Mouse (Mus musculus) embryo, embryonic 11 days (tissue): ENCODE results near the gene Mrps15.

ENCODE experiments used
- DNase-seq: peaks from one replicate; pipeline ENCODE4 v3.0.0-alpha.2; 2015

Mrps15 gene

DNA sequence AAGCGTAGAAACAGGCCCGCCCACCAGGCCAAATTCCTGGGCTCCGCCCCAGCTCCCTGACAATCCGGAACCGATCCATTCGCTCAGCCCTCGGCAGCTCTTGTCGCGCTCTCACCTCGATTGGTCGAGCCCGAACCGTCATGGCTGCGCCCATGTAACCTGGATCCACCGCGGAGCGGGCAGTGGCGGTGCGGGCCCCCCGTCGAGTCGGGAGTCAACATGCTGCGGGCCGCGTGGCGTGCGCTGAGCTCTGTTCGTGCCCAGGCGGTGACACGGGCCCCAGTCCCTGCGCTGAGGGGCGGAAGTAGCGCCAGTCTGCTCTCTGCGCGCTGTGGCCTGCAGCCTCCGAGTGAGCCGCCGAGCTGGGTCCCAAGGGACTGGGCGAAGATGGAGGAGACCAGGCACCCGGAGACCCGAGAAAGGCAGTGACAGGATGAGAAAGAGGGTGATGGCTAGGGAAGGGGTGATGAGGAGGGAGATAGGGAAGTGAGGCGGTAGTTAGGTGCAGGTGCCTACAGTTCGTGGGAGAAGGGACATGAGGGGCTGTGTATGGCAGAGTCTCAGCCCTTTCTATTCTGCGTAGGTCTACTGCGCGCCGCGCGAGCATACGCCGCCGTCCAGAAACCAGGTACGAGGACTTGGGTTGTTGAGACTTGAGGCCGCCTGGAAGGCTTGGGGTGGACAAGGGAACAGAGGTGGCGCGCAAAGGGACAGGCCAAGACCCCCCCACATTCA is at the start of gene Mrps15:
Mrps15 (plus strand) TSS at position 75 of the 735 bp plus-strand sequence.
- DNase-seq: peak; percentile 96

- DNase-seq: no peak
Measured at GRCm38 (mm10) chr4:125997826-125998225, 48.9 kb upstream of the Mrps15 start.

DNA sequence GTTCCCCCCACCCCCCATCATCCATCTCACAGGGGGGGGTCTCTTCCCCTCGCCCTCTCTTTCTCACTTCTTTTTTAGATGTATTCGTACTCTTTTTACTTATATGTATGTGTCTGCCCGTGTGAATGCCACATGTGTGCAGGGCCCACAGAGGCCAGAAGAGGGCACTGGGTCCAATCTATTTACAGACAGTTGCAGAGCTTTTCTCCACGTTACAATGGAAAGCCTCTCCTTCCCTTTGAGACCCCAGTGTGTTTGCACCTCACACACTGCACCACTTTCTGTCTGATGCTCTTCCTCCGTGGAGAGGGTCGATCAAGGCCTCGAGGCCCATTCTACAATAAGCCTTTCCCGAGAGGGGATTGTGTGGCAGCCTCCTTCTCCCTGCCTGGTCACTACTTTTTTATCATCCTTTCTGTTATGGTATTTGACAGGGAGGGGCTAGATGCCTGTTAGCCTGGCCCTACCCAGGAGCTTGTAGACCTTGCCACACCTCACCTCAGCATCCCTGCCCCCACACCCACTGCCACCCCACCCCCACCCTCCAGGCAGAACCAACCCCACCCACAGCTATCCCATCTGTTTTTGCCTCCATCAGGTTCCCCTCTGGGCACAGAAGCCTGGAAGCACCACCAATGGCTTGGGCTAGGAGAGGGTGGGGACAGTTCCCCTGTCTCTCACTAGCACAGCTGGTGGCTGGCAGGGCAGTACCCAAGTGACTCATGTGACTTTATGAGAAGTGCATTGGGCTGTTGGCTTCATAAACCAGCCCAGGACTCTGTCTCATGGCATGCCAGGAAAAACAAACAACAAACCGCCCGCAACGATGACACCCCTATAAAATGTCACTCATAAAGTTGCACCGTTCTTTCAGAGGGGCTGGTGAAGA is 45.2 kb upstream of the Mrps15 start:
- no peak for DNase-seq

DNA sequence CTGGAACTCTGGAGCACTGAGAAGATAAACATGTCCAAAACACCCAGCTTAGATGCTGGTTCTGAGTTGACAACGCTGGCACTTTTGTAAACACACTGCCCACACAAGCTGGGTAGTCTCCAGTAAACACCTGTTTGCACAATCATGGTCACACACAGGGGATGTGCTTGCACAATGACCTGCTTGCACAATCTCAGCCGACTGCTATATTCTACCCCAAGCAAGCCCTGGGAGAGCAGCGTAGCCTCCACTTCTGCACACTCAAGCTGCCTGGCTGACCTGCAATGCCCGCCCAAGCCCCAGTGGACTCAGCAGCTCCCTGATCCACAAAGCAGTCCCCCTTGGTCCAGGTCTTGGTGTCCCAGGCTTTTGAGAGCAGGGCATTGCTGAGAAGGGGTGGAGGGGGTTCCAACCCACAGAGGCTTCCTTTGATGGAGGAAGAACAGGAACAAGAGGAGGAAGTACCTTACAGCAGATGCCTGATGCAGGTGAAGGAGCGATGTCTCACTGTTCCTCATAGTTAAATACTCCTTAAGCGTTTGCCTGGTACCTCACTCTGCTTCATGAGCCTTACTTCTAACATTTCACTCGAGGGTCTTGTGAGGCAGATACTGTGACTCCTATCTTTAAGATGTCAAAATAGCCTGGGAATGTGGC is 28.9 kb upstream of the Mrps15 start:
- no peak for DNase-seq

GRCm38 (mm10) chr4:126018966-126019538 is 27.7 kb upstream of the Mrps15 start:
- DNase-seq: no peak

DNA sequence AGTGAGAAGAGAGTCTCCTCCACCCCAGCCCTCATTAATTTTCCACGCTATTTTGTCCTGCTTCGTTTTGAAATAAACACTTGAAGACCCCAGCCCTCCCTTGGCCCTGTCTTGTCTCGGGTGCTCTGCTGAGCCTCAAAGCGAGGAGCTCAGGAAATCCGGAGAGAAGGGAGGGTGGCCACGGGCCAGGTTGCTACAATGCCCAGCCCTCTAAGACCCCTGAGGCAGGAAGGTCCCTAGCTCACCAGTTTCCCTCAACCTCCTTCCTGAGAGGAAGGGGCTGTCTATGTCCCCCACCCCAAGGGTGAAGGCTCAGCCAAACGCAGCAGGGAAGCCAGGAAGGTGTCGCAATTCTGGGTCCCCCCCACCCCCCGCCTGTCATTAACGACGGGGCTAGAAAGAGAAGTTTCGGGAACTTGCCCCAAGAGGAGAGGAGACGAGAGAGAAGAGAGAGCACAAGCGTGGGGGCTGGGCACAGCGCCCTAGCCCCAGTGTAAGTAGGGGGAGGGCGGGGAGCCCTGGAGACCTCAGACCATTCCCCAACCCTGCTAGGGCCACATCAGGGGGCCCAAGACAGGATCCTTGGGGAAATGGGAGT is 22.3 kb upstream of the Mrps15 start, which contains the start of gene Csf3r:
Csf3r (plus strand) TSS at position 248 of the 598 bp plus-strand sequence.
- no peak for DNase-seq

GRCm38 (mm10) chr4:126025801-126026200 is 20.9 kb upstream of the Mrps15 start:
- DNase-seq: no peak

DNA sequence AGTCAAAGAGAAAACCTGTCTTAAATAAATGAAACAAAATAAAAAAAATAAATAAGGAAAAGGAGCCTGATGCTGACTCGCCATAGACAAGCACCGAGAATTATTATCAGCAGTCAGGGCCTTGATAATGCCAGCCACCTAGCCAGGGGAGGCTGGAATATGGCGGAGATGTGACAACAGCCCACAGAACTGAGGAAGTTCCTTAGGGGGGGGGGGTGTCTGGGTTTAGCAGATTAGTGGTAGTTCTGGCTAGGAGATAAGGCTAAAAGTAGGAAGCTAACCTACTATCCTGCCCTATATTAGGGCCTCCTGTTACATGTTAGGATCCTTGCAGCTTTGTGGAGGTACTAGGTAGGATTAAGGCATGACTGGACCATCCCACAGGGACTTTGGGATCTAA is 18.7 kb upstream of the Mrps15 start:
- no peak for DNase-seq

- DNase-seq: no peak
Measured at GRCm38 (mm10) chr4:126029042-126029441, 17.7 kb upstream of the Mrps15 start.

- no peak for DNase-seq
Measured at GRCm38 (mm10) chr4:126030705-126031104, 16.0 kb upstream of the Mrps15 start.

DNA sequence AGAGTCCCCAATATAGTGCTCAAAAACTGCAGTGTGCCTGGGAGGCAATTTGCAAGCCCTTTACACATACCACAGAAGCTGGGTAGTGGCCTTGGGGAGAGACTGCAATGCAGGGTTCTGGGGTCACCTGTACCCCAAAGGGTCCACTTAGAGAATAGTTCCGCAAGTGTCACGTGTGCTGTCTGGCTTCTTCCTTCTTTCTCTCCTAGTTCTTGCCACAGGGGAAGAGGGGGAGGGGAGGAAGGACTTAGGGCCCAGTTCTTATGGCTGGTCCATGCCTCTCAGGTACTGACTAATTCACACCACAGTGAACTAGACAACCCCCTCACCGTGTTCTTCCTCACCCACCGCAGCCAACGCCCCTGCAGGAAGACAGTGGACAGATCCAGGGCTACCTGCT is 11.3 kb upstream of the Mrps15 start:
- DNase-seq: no peak

DNA sequence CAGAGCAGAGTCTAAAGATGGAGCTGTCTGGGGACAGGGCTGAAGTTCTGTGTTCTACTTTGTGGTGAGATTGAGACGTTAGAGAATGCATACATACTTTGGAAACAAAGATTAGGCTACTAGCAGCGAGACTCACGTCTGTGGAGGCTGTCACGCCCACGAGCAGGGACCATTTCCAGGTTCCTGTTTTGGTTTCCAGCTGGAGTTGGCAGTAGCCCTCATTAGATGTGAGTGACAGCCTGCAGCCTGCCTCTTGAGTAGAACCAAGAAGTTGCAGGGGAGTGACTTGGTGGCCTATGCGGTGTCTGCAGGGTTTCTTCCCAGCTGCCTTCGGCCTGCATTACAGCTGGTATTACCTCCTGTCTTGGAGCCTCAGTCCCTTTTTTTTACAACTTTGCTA is 4.9 kb downstream of the Mrps15 start:
- no peak for DNase-seq

DNA sequence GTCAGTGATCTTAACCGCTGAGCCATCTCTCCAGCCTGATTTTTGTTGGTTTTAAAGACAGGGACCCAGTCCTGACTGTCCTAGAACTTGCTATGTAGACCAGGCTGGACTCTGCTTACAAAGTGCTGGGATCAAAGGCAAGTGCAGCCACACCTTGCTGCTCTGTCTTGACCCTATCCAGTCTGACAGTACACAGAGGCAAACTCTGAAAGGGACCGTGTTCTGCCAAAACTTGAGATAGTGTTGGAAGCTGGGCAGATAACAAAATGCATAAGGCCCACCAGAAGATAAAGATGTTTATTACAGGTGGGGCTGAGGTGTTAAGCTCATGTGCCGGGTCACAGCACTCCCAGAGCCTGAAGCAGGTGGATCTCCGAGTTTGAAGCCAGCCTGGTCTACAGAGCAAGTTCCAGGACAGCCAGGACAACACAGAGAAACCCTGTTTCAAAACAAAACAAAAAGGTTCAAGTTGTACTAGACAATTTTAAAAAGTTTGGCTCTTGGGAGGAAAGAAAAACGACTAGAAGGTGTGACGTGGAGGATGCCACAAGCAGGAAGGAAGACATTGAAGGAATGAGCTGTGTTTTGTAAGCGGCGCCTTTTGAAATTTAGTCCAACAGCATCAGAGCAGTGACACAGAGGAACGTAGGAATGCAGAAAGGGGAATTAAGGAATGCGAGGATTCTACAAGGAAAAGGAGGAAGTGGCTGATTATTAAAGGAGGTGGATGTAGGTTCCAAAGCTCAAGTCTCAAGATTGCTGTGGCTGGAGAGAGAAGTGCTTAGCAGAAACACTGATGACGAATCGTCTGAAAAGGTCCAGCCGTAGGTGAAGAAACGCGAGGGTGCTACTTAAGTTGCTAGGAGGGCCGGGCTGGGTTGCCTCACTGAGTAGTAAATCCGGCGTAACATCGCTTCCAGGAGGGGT is 10.7 kb downstream of the Mrps15 start:
- no peak for DNase-seq

DNA sequence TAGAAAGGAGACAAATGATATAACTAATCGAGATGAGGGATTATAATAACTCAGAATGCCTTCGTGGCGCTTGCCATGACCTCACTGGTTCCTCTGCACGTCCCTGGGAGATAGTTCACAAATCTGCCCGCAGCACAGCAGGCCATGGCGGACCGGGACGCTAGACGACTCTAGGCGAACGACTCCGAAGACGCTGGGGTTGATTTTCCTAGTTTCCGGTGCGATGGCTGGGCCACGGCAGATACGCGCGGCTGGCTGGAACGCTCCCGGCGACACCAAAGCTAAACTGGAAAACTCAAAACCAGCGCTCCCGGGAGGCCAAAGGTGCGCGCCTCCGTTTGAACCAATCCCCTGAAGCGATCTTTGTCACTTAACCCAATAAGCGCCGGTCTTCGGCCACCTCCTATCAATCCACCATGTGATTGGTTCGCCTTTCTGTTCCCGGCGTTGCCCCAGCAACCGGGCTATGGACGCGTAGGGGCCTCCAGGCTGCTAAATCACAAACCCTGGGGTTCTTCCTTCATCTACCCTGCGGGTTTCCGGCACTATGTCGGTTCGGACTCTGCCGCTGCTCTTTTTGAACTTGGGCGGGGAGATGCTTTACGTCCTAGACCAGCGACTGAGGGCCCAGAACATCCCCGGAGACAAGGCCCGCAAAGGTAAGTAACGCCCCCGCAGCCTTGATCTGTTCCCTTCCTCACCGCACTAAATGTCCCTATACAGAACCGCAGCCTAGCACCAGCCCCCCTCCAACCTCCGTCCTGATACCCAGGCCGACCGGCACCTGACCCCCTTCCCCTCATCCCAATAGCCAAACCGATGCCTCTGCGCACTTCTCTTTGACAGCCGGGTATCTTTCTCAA is 11.6 kb downstream of the Mrps15 start, which contains the start of gene Oscp1:
Oscp1 (plus strand) TSS at position 432 of the 863 bp plus-strand sequence.
- DNase-seq: peak; percentile 96

DNA sequence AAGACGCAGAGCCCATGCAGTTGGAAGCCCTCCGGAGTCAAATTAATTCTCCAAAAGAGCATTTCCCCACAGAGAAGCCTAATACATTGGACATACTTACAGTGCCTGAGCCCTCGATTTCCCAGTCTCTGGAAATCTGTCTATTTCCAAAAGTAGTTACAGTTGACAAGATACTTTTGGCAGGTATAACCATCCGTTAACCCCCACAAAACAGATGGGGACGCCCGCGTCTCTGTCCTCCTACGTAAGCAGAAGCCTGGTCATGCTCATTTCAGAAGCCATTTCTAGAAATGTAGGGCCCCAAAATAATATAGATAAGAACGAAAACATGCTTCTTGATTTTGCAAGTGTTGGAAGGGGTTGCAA is 12.3 kb downstream of the Mrps15 start:
- DNase-seq: no peak

DNA sequence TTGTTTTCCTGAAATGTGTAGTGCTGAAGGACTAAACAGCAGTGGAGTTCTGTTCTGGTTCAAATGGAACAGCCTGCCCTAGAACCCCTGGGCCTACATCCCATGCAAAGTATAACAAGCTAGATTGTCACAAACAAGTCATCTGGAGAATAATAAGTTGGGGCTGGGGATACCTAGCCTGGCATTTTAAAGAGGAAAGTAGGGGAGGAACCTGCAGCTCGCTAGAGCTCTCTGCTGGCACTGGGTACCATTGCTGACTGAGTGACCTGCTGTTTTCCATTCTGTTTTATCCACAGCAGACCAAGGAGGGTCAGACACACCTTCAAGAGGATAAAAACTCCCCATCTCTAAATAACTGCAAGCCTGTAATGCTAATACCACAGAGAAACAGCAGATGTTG is 16.1 kb downstream of the Mrps15 start:
- no peak for DNase-seq

DNA sequence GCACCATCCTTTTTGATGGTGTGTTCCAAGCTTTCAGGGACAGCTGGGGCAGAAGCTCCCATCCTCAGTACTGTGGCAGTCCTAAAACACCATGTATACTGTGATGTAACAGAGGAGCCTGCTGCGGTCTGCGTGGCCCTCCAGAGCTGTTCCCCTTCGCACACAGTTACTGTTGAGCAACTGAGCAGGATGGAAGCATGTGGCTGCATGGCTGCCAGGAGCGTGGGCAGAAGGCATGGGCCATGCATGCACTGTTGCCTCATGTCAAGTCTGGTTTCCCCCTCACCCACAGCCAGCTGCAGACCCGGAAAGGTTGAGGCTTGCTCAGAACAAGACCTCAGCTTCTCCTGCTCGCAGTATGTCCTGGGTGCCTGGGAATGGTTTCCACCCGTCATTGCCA is 18.5 kb downstream of the Mrps15 start:
- DNase-seq: no peak

DNA sequence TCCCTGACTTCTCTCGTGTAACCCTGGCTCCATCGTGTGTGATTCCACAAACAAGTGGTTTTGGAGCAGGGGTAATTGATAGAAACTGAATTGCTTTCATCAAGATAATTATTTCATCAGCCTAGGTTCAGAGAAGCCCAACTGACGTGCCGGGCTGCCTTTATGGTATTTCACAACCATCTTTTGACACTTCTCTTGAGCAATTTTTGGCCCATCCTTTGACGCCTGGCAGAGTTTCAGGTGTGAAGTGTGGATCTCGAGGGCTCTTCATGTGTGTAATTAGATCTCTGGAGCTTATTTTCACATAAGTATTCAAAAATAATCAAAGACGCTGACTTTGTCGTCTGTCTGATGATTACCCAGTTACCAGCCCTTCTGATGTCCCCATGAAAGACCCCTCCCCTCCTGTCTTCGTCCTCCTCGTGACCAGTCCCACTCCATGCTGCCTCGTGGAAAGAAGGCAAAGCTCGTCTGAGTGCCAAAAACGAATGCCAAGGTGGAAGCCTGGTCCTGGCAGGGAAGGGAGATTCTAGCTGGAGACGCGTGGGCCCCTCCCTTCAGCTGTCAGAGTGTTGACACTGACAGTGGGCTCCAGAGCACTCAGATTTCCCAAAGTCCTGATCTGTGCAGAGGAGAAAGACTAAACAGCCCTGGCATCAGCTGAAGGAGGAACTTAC is 20.8 kb downstream of the Mrps15 start:
- no peak for DNase-seq

DNA sequence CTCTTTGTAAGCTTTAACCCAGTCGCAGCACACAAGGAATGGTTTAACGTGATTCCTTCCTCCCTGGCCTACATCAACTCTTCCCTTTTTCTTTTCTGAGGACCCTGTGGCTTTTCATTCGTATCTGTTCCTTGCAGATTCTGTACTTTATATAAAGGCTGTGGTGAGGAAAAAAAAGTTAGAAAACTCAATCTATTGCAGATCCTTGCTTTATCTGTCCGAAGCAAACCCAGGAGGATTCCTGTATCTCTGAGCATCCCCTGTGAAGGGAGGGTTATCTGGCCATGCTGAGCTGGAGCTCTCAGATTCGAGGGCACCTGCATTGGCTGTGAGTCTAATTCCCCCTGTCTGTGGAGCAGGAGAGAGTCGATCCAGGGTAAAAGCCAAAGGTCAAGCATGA is 22.1 kb downstream of the Mrps15 start:
- DNase-seq: no peak

DNA sequence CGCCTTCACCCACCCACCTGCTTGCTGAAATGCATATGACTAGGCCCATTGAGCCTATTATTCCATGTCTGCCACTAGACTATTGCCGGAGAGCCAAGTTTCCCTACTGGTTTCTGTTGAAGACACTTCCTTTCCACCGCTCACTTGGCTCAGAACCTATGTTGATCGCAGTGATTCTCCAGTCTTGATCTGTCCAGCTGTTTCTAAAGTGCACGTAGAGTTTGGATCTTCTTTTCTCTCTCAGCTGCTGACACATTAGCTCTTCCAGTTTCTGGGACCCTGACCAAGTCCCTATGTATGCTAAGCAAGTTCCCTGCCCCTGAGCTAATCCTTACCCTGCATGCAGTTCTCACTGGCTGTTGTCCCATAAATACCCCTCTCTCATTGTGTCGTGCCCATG is 31.1 kb downstream of the Mrps15 start:
- no peak for DNase-seq
